Mouse (Mus musculus): ENCODE measurements around the gene Timm17b.

DNA sequence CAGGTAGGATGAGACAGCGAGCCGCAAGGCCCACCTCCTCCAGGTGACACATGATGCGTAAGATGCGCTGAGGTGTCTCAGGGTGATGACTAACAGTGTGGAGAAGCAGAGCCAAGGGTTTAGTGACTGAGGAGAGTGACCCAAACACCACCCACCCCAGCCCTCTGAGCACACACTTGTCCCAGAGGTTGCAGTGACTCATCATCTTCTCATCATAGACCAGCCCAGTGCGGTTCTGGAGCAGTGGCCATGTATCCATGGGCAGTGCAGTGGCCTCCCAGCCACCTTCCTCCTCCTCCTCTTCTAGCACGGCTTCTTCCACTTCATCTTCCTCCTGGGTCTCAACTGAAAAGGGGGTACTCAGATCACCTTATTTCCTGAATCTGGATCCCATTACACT is 38.5 kb downstream of the Timm17b start:
- TF ChIP-seq FLI1 (IDR thresholded peaks at IDR 0.05; ENCODE audit: low read length) (no peak), GATA1 (IDR thresholded peaks at IDR 0.05; ENCODE audit: borderline replicate concordance, low read length) (no peak)

Measured in megakaryocyte, embryonic 14.5 days (primary cell).